Mouse (Mus musculus): Measurements from ENCODE around the gene Krtap5-2.
"Not testable (repeated sequence)": the region's sequence is repeated elsewhere in the genome, so short reads cannot be mapped to it uniquely, and the experiment has no call there.

Krtap5-2 gene

GRCm38 (mm10) chr7:142175905-142176304, at the start of gene Krtap5-2:
TSS of gene Krtap5-2 (minus strand) at chr7:142176005.
- not testable (repeated sequence) for DNase-seq

- no peak for DNase-seq
Observed at GRCm38 (mm10) chr7:142224518-142224917, 48.7 kb upstream of the Krtap5-2 start.

GRCm38 (mm10) chr7:142212136-142212535, 36.3 kb upstream of the Krtap5-2 start:
- DNase-seq: not testable (repeated sequence)

- DNase-seq: no peak
Observed at GRCm38 (mm10) chr7:142211559-142211958, 35.8 kb upstream of the Krtap5-2 start, which contains the start of gene Gm7579. TSS of gene Gm7579 (plus strand) at chr7:142211859.

- not testable (repeated sequence) for DNase-seq
Observed at GRCm38 (mm10) chr7:142206891-142207290, 31.1 kb upstream of the Krtap5-2 start.

- DNase-seq: no peak
Observed at GRCm38 (mm10) chr7:142205488-142205887, 29.7 kb upstream of the Krtap5-2 start.

GRCm38 (mm10) chr7:142201064-142201463, 25.3 kb upstream of the Krtap5-2 start, which contains the start of gene Krtap5-3:
TSS of gene Krtap5-3 (plus strand) at chr7:142201364.
- no peak for DNase-seq

- no peak for DNase-seq
Observed at GRCm38 (mm10) chr7:142198748-142199147, 22.9 kb upstream of the Krtap5-2 start.

GRCm38 (mm10) chr7:142190289-142190688, 14.5 kb upstream of the Krtap5-2 start, which contains the start of gene Gm10153:
TSS of gene Gm10153 (minus strand) at chr7:142190389.
- DNase-seq: no peak

GRCm38 (mm10) chr7:142188156-142188555, 12.4 kb upstream of the Krtap5-2 start:
- DNase-seq: no peak

GRCm38 (mm10) chr7:142181021-142181420, 5.2 kb upstream of the Krtap5-2 start:
- no peak for DNase-seq

- DNase-seq: peak; percentile 10
Observed at GRCm38 (mm10) chr7:142178685-142179084, 2.9 kb upstream of the Krtap5-2 start.

- DNase-seq: no peak
Observed at GRCm38 (mm10) chr7:142169836-142170235, 6.0 kb downstream of the Krtap5-2 start.

- DNase-seq: not testable (repeated sequence)
Observed at GRCm38 (mm10) chr7:142165639-142166038, 10.2 kb downstream of the Krtap5-2 start, which contains the start of gene Gm4553. TSS of gene Gm4553 (minus strand) at chr7:142165739.

- no peak for DNase-seq
Observed at GRCm38 (mm10) chr7:142159366-142159765, 16.4 kb downstream of the Krtap5-2 start.

GRCm38 (mm10) chr7:142157013-142157412, 18.8 kb downstream of the Krtap5-2 start, which contains the start of gene Gm29735:
TSS of gene Gm29735 (minus strand) at chr7:142157113.
- DNase-seq: not testable (repeated sequence)

GRCm38 (mm10) chr7:142155308-142155707, 20.5 kb downstream of the Krtap5-2 start:
- no peak for DNase-seq

- no peak for DNase-seq
Observed at GRCm38 (mm10) chr7:142152191-142152590, 23.6 kb downstream of the Krtap5-2 start.

- no peak for DNase-seq
Observed at GRCm38 (mm10) chr7:142148633-142149032, 27.2 kb downstream of the Krtap5-2 start.

GRCm38 (mm10) chr7:142146033-142146432, 29.8 kb downstream of the Krtap5-2 start:
- DNase-seq: peak; percentile 25

- no peak for DNase-seq
Observed at GRCm38 (mm10) chr7:142145413-142145940, 30.3 kb downstream of the Krtap5-2 start.

- no peak for DNase-seq
Observed at GRCm38 (mm10) chr7:142144507-142144906, 31.3 kb downstream of the Krtap5-2 start, which contains the start of gene Gm45337. TSS of gene Gm45337 (minus strand) at chr7:142144607.

GRCm38 (mm10) chr7:142143506-142144010, 32.2 kb downstream of the Krtap5-2 start:
- not testable (repeated sequence) for DNase-seq

- no peak for DNase-seq
Observed at GRCm38 (mm10) chr7:142140696-142141095, 35.1 kb downstream of the Krtap5-2 start.
